ENCODE assay signal across 8 mouse cellular contexts in the genomic region with DNA sequence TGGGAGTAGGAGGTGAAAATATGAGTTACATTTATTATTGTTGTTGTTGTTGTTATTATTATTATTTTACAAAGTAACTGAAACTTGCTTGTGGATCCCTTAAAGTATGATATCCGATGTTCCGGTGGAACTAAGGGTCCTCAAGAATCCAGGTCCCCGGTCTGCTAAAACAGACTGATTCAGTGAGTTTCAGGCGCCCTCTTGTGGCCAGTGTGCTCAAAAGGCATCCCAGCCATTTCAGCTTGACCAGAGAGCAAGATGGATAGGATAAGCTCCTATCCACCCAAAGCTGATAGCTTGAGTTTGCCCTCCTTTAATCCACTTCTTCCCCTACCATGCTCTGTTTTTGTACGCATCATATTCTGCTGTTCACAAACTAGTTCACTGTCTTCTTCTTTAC. TPM values are rescaled to one million over a fixed set of nuclear protein-coding genes. Genes with fewer than 3 reads are reported as not detected.
A peak's percentile ranks its signal among the peaks of the same experiment; 100 is the strongest.
DNase-seq lines count a peak whose midpoint lies in the region; ATAC-seq and TF ChIP-seq lines count a peak whose summit lies in the region.

No protein-coding gene starts in this region.

- H3K9me3 ChIP-seq in midbrain, embryonic 12.5 days = no peaks in the 10 kb centered on the region

- 4% methylated on average over 5 of the region's 5 CpGs for WGBS in midbrain, embryonic 12.5 days

- CTCF ChIA-PET in Patski (lab: Charles Lee) = interaction anchor here (0.8 to 1.6 kb wide), 5 partner anchors 12 to 384 kb away, joined by 3 read pairs; no protein-coding TSS in a partner anchor

- H3K4me1 ChIP-seq in midbrain, embryonic 12.5 days = no peaks in the 10 kb centered on the region

- in situ Hi-C loops in Patski (cut with MboI; ENCODE audit: low pct_unique_long_range_greater_than_20kb) = loop anchor here (25.0 kb wide), 1 partner anchor 1132 kb away; no protein-coding TSS in a partner anchor

- DNase-seq in CD4-positive, CD25-positive, alpha-beta regulatory T cell, adult 2 months (ENCODE audit: low read depth, low spot score) = peak; percentile 80
- no peak for DNase-seq in Patski (ENCODE audit: low read depth, low spot score)
- peak; percentile 65 to 86 for DNase-seq in cerebellum, postnatal 25 days
- DNase-seq in layer of hippocampus, postnatal 14 days (ENCODE audit: low spot score in 2 of 2) = peak; percentile 68 to 80
- peak; percentile 34 to 79 for DNase-seq in spleen, postnatal 10 days (ENCODE audit: low spot score in 2 of 2)

- no peak overlapping the region for H3K27ac ChIP-seq in midbrain, embryonic 12.5 days (replicated peaks)

- no peak overlapping the region for H3K4me2 ChIP-seq in midbrain, embryonic 12.5 days (replicated peaks)

- POLR2A ChIA-PET in Patski (lab: Charles Lee) = no interaction called here

- no peaks in the 10 kb centered on the region for H3K36me3 ChIP-seq in midbrain, embryonic 12.5 days

- no peak overlapping the region for H3K9ac ChIP-seq in midbrain, embryonic 12.5 days (replicated peaks)

- TF ChIP-seq CTCF in Patski (IDR thresholded peaks at IDR 0.05) = peak; percentile 79

- ATAC-seq in CD4-positive, CD25-positive, alpha-beta regulatory T cell, adult 4 months = no peak
- no peak for ATAC-seq in Patski
- peak; percentile 48 for ATAC-seq in granulocyte monocyte progenitor cell, adult 5-6 weeks (replicated peaks; ENCODE audit: poor library complexity, severe bottlenecking)
- ATAC-seq in midbrain, embryonic 12.5 days (ENCODE audit: low FRiP score, low read depth) = peak; percentile 17; the same call in 1 of the 2 replicates

- H3K4me3 ChIP-seq in midbrain, embryonic 12.5 days = no peak overlapping the region

- peaks cover 9% of the 10 kb centered on the region for H3K27me3 ChIP-seq in Patski
- H3K27me3 ChIP-seq in midbrain, embryonic 12.5 days = peaks cover 13% of the 10 kb centered on the region

RNA-seq across cellular contexts. Expression of a gene that starts 35.0 kb away (rescaled TPM):
- polyA plus RNA-seq in CD4-positive, CD25-positive, alpha-beta regulatory T cell, adult 4 months (2017; shearing (Covaris generic)) = 10 to 100 TPM; 32.9 to 35.5 TPM
- polyA plus RNA-seq in Patski (2021) = 21.9 TPM
- total RNA-seq in granulocyte monocyte progenitor cell, adult 5-6 weeks (2014; fragmentation: Nextera tagmentation) = 63.2 and 75.7 TPM in 2 replicates
- 130 and 145 TPM in 2 replicates for total RNA-seq in granulocyte monocyte progenitor cell, adult 5-6 weeks (2017)
- total RNA-seq in layer of hippocampus, postnatal 14 days (2021) = 1 to 10 TPM; 1.1 to 1.2 TPM
- polyA plus RNA-seq in midbrain, embryonic 12.5 days (2016; fragmentation: Nextera tagmentation; extraction: Ambion mirVana) = 26.0 and 28.6 TPM in 2 replicates

Comparison
In these comparisons a context has a peak if more than half of its experiments do, and no peak if none do; other contexts are left out.
1. ATAC-seq: peak in granulocyte monocyte progenitor cell, adult 5-6 weeks (single experiment) and midbrain, embryonic 12.5 days (single experiment); none in CD4-positive, CD25-positive, alpha-beta regulatory T cell, adult 4 months (single experiment) and Patski (single experiment).